Mouse (Mus musculus) forebrain, embryonic 15.5 days (tissue): ENCODE results near the gene Mbd3. TPM values are rescaled to one million over a fixed set of nuclear protein-coding genes. Genes with fewer than 3 reads are reported as not detected.

Source experiments
- ATAC-seq: fragments of 200-750 bp; cut with Nextera tagmentation; replicated peaks from 2 replicates; pipeline ENCODE4 v1.8.0; 2017; ENCODE audit warnings: mild to moderate bottlenecking, moderate TSS enrichment, moderate library complexity
- H3K27ac ChIP-seq: fragments of 300-500 bp; sonication (generic); replicated peaks from 2 replicates; pipeline ENCODE4 v1.5.1; 2015; ENCODE audit warnings: mild to moderate bottlenecking, inconsistent platforms
- H3K27me3 ChIP-seq: fragments of 300-500 bp; sonication (generic); 2 replicates; pipeline ENCODE4 v1.6.1; 2015; ENCODE audit warnings: inconsistent platforms
- H3K36me3 ChIP-seq: fragments of 300-500 bp; sonication (generic); 2 replicates; pipeline ENCODE4 v1.6.1; 2015; ENCODE audit warnings: mild to moderate bottlenecking, inconsistent platforms
- H3K4me1 ChIP-seq: fragments of 300-500 bp; sonication (generic); 2 replicates; pipeline ENCODE4 v1.6.1; 2015; ENCODE audit warnings: inconsistent platforms
- H3K4me2 ChIP-seq: fragments of 300-500 bp; sonication (generic); replicated peaks from 2 replicates; pipeline ENCODE4 v1.6.1; 2015; ENCODE audit warnings: mild to moderate bottlenecking, inconsistent platforms
- H3K4me3 ChIP-seq: fragments of 300-500 bp; sonication (generic); 2 replicates; pipeline ENCODE4 v1.5.1; 2015; ENCODE audit warnings: mild to moderate bottlenecking, inconsistent platforms
- H3K9ac ChIP-seq: fragments of 300-500 bp; sonication (generic); replicated peaks from 2 replicates; pipeline ENCODE4 v1.6.1; 2015; ENCODE audit warnings: mild to moderate bottlenecking, inconsistent platforms
- H3K9me3 ChIP-seq: fragments of 300-500 bp; sonication (generic); 2 replicates; pipeline ENCODE4 v1.6.1; 2016; ENCODE audit warnings: inconsistent platforms
- WGBS: fragments of 180-500 bp; shearing (Covaris S2); methylation state at CpG from one replicate; pipeline ENCODE4 v1.1.7; 2015; ENCODE audit warnings: mixed read lengths; 5-methylcytosine and 5-hydroxymethylcytosine counted together
- polyA plus RNA-seq: library from polyadenylated mRNA; unstranded; fragments of >200 nt; fragmentation: Nextera tagmentation; extraction: Ambion mirVana; gene quantifications from 2 replicates; pipeline ENCODE4 v1.2.1, GENCODE M21; 2015

Gene Mbd3
- polyA plus RNA-seq: 281 and 295 TPM in 2 replicates

- peak within 1 kb of the TSS; percentile 91 for H3K4me2 ChIP-seq
- H3K27ac ChIP-seq: peak within 1 kb of the TSS; percentile 100
- WGBS: under 1% methylated on average over 69 of the region's 82 CpGs
- peaks cover 45% of the 10 kb centered on the region for H3K36me3 ChIP-seq
- peaks cover 29% of the 10 kb centered on the region for H3K4me1 ChIP-seq
- H3K9me3 ChIP-seq: no peaks in the 10 kb centered on the region
- no peaks in the 10 kb centered on the region for H3K27me3 ChIP-seq
- H3K4me3 ChIP-seq: peak within 1 kb of the TSS; percentile 91
- ATAC-seq: peak; percentile 97
- H3K9ac ChIP-seq: peak within 1 kb of the TSS; percentile 95
Observed at GRCm38 (mm10) chr10:80399191-80399972, at the start of gene Mbd3. Gene Mbd3, minus strand, starts transcription at chr10:80399550.

- H3K4me2 ChIP-seq: peak overlapping the region; percentile 41
- peak overlapping the region; percentile 22 for H3K4me3 ChIP-seq
- no peak overlapping the region for H3K9ac ChIP-seq
- peaks cover 7% of the 10 kb centered on the region; the same call in 1 of the 2 replicates for H3K4me1 ChIP-seq
- H3K27me3 ChIP-seq: peaks cover 9% of the 10 kb centered on the region; the same call in 1 of the 2 replicates
- no peaks in the 10 kb centered on the region for H3K9me3 ChIP-seq
- ATAC-seq: peak; percentile 81
- H3K27ac ChIP-seq: no peak overlapping the region
- WGBS: 7% methylated on average over 26 of the region's 26 CpGs
- no peaks in the 10 kb centered on the region for H3K36me3 ChIP-seq
Observed at GRCm38 (mm10) chr10:80445898-80446601, 46.7 kb upstream of the Mbd3 start.

DNA sequence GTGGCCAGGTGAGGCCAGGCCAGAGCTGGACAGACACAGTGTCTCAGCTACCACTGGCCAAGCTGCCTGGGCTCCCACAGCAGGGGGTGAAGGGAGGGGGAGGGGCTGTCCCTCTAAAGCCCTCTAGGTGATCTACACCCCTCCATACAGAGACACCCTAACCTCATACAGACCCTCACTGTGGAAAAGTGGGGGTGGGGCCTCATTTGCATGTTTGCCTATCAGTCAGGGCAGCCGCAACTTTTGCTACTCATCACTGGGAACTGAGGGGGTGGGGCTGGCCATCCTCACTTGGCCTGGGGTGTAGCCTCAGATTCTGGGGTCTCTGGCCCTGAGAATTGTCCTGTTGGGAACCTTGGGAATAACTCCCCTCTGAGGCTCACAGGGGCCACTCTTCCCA, 45.7 kb upstream of the Mbd3 start:
- H3K4me3 ChIP-seq: no peak overlapping the region
- no peaks in the 10 kb centered on the region for H3K9me3 ChIP-seq
- WGBS: 32% methylated on average over 1 of the region's 1 CpGs
- no peak overlapping the region for H3K4me2 ChIP-seq
- H3K27me3 ChIP-seq: peaks cover 6% of the 10 kb centered on the region; the same call in 1 of the 2 replicates
- peaks cover 7% of the 10 kb centered on the region; the same call in 1 of the 2 replicates for H3K4me1 ChIP-seq
- H3K36me3 ChIP-seq: no peaks in the 10 kb centered on the region
- H3K27ac ChIP-seq: no peak overlapping the region
- no peak for ATAC-seq
- H3K9ac ChIP-seq: no peak overlapping the region

GRCm38 (mm10) chr10:80444339-80445045, 45.1 kb upstream of the Mbd3 start:
- Histone ChIP-seq H3K4me3 (no peak overlapping the region), H3K4me2 (no peak overlapping the region), H3K4me1 (peaks cover 7% of the 10 kb centered on the region; the same call in 1 of the 2 replicates), H3K9ac (no peak overlapping the region), H3K9me3 (no peaks in the 10 kb centered on the region), H3K27me3 (peaks cover 6% of the 10 kb centered on the region; the same call in 1 of the 2 replicates), H3K27ac (no peak overlapping the region), H3K36me3 (no peaks in the 10 kb centered on the region)
- no peak for ATAC-seq
- 52% methylated on average over 5 of the region's 5 CpGs for WGBS

GRCm38 (mm10) chr10:80443575-80444278, 44.4 kb upstream of the Mbd3 start:
- Histone ChIP-seq H3K9me3 (no peaks in the 10 kb centered on the region), H3K9ac (no peak overlapping the region), H3K4me2 (no peak overlapping the region), H3K27ac (no peak overlapping the region), H3K4me3 (no peak overlapping the region), H3K27me3 (peaks cover 6% of the 10 kb centered on the region; the same call in 1 of the 2 replicates), H3K36me3 (no peaks in the 10 kb centered on the region), H3K4me1 (peaks cover 7% of the 10 kb centered on the region; the same call in 1 of the 2 replicates)
- WGBS: 87% methylated on average over 7 of the region's 8 CpGs
- no peak for ATAC-seq

DNA sequence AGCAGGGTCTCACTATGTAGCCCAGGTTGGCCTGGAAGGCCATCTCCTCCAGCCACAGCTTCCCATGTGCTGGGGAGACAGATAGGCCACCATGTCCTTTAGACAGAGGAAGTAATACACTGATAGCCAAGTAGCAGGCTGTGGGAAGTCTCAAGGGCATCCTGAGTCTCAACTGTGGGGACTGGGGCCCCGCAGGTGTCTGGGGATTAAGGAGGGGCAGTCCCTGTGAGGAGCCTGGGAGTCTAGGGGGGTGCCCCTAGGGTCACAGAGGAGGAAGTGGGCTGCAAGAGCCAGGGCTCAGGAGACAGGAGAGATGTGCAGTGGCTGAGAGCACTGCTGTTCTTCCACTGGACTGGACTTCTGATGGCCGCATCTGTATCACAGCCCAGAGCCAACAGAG, 43.6 kb upstream of the Mbd3 start:
- Histone ChIP-seq H3K9me3 (no peaks in the 10 kb centered on the region), H3K27ac (no peak overlapping the region), H3K27me3 (peaks cover 6% of the 10 kb centered on the region; the same call in 1 of the 2 replicates), H3K4me1 (peaks cover 7% of the 10 kb centered on the region; the same call in 1 of the 2 replicates), H3K4me3 (no peak overlapping the region), H3K36me3 (no peaks in the 10 kb centered on the region), H3K9ac (no peak overlapping the region), H3K4me2 (no peak overlapping the region)
- ATAC-seq: no peak
- WGBS: 54% methylated on average over 2 of the region's 2 CpGs

GRCm38 (mm10) chr10:80441598-80441997, 42.2 kb upstream of the Mbd3 start:
- WGBS: 74% methylated on average over 8 of the region's 8 CpGs
- Histone ChIP-seq H3K9ac (no peak overlapping the region), H3K36me3 (no peaks in the 10 kb centered on the region), H3K9me3 (no peaks in the 10 kb centered on the region), H3K27me3 (peaks cover 6% of the 10 kb centered on the region; the same call in 1 of the 2 replicates), H3K4me3 (no peak overlapping the region), H3K4me1 (peaks cover 7% of the 10 kb centered on the region; the same call in 1 of the 2 replicates), H3K4me2 (no peak overlapping the region), H3K27ac (no peak overlapping the region)
- ATAC-seq: no peak

- no peak overlapping the region for H3K9ac ChIP-seq
Observed at GRCm38 (mm10) chr10:80440031-80440430, 40.7 kb upstream of the Mbd3 start.

DNA sequence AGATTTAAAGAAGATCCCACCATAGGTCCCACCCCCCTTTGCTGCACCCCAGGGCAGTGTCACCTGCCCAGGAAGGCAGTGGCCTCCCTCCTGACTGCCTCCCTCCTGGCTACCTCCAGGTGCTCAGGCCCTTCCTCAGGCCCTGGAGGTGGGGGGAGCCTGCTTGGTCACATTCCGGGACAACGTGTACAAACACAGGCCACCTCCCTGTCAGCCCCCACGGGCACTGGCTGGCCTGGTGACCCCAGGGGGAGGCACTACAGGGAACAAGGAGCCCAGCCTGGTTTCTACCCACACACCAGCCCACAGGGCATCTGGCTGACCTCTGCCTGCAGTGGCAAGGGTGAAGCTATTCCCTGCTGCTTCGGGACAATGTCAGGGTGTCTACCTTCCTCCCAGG, 38.6 kb upstream of the Mbd3 start:
- Histone ChIP-seq H3K4me1 (0 out of 2 replicates have a peak, but pooled peaks cover 3% of the 10 kb centered on the region), H3K4me3 (no peak overlapping the region), H3K36me3 (no peaks in the 10 kb centered on the region), H3K27ac (no peak overlapping the region), H3K9me3 (no peaks in the 10 kb centered on the region), H3K4me2 (no peak overlapping the region), H3K9ac (no peak overlapping the region), H3K27me3 (no peaks in the 10 kb centered on the region)
- ATAC-seq: no peak
- 82% methylated on average over 4 of the region's 4 CpGs for WGBS

More at GRCm38 (mm10) chr10:80440031-80440430, 40.7 kb upstream of the Mbd3 start:
- ATAC-seq: no peak
- H3K4me2 ChIP-seq: no peak overlapping the region
- H3K36me3 ChIP-seq: no peaks in the 10 kb centered on the region
- no peaks in the 10 kb centered on the region for H3K9me3 ChIP-seq
- H3K4me1 ChIP-seq: 0 out of 2 replicates have a peak, but pooled peaks cover 8% of the 10 kb centered on the region
- H3K27me3 ChIP-seq: no peaks in the 10 kb centered on the region
- no peak overlapping the region for H3K27ac ChIP-seq
- no peak overlapping the region for H3K4me3 ChIP-seq

DNA sequence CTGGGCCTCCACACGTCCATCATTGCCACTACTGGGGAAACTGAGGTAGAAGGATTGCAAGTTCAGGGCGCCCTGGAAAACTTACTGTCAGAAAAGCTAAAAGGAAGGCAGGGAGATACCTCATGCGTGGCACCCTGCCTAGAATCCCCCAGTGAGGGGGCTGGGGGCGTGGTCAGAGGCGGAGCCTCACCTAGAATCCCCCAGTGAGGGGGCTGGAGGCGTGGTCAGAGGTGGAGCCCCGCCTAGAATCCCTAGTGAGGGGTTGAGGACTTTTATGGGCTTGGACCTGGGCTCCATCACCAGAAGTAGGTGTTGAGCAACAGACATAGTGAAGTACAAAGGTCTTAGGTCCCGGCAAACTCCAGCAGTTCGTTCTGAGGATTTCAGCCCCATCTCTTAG, 36.9 kb upstream of the Mbd3 start:
- Histone ChIP-seq H3K4me2 (no peak overlapping the region), H3K4me1 (peaks cover 17% of the 10 kb centered on the region), H3K27ac (no peak overlapping the region), H3K4me3 (no peak overlapping the region), H3K9ac (no peak overlapping the region), H3K36me3 (no peaks in the 10 kb centered on the region), H3K27me3 (no peaks in the 10 kb centered on the region), H3K9me3 (no peaks in the 10 kb centered on the region)
- 16% methylated on average over 9 of the region's 9 CpGs for WGBS
- no peak for ATAC-seq

GRCm38 (mm10) chr10:80435764-80436163, 36.4 kb upstream of the Mbd3 start:
- WGBS: 29% methylated on average over 7 of the region's 7 CpGs
- H3K4me1 ChIP-seq: peaks cover 22% of the 10 kb centered on the region
- H3K27me3 ChIP-seq: no peaks in the 10 kb centered on the region
- no peak overlapping the region for H3K9ac ChIP-seq
- H3K27ac ChIP-seq: no peak overlapping the region
- no peak overlapping the region for H3K4me2 ChIP-seq
- ATAC-seq: no peak
- no peaks in the 10 kb centered on the region for H3K9me3 ChIP-seq
- H3K4me3 ChIP-seq: no peak overlapping the region
- no peaks in the 10 kb centered on the region for H3K36me3 ChIP-seq
